Comparison of ENCODE assay signal across 9 mouse cellular contexts in the genomic region with DNA sequence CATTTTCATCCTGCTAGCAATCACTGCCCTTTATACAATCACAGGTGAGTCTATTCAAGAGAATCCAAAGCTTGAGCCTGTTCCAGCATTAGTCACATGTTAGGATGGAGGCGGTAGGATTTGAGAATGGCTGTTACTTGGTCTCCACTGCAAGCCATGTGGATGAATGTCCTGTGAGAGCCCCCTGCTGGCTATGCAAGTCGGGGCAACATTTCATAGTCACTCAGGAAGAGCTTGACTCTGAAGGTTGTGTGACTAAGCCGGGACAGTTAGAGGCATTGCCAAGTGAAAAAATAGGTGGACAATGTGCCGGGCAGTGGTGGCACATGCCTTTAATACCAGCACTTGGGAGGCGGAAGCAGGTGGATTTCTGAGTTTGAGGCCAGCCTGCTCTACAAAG. TPM values are rescaled to one million over a fixed set of nuclear protein-coding genes. Genes with fewer than 3 reads are reported as not detected.
A peak's percentile ranks its signal among the peaks of the same experiment; 100 is the strongest.
DNase-seq lines count a peak whose midpoint lies in the region; ATAC-seq and TF ChIP-seq lines count a peak whose summit lies in the region.
"Had no signal": no experiment of that assay in that cellular context is flagged by ENCODE, and none has a peak within 500 bp of the region (broad histone marks: within the 10 kb centered on the region; RNA-seq: fewer than 3 reads in every experiment).

No protein-coding gene starts in this region.

- WGBS in forebrain, postnatal 0 days = 48% methylated on average over 5 of the region's 5 CpGs
- WGBS in forebrain, embryonic 16.5 days = 59% methylated on average over 5 of the region's 5 CpGs
- 30% methylated on average over 5 of the region's 5 CpGs for WGBS in liver, postnatal 0 days (ENCODE audit: insufficient replicate concordance)
- 54% methylated on average over 5 of the region's 5 CpGs for WGBS in forebrain, embryonic 11.5 days

- TF ChIP-seq CTCF in forebrain, postnatal 0 days (IDR thresholded peaks at IDR 0.05; ENCODE audit: low read depth) = peak; percentile 52
- TF ChIP-seq CTCF in liver, postnatal 0 days (IDR thresholded peaks at IDR 0.05; ENCODE audit: low read depth) = peak; percentile 67

- H3K9ac ChIP-seq in forebrain, postnatal 0 days = no peak overlapping the region
- no peak overlapping the region for H3K9ac ChIP-seq in forebrain, embryonic 16.5 days (replicated peaks; ENCODE audit: low read depth, low read length)
- H3K9ac ChIP-seq in liver, postnatal 0 days (replicated peaks) = no peak overlapping the region
- no peak overlapping the region for H3K9ac ChIP-seq in forebrain, embryonic 11.5 days (ENCODE audit: low read length)
- H3K9ac ChIP-seq: limb, embryonic 13.5 days had no signal

- H3K27me3 ChIP-seq in forebrain, postnatal 0 days (ENCODE audit: insufficient read depth, low read length) = no peaks in the 10 kb centered on the region
- no peaks in the 10 kb centered on the region for H3K27me3 ChIP-seq in forebrain, embryonic 16.5 days (replicated peaks; ENCODE audit: control insufficient read depth, insufficient read depth, low read length)
- no peaks in the 10 kb centered on the region for H3K27me3 ChIP-seq in liver, postnatal 0 days (ENCODE audit: insufficient read depth, low read length)
- H3K27me3 ChIP-seq in forebrain, embryonic 11.5 days (ENCODE audit: control insufficient read depth, insufficient read depth, low read length) = no peaks in the 10 kb centered on the region

- H3K36me3 ChIP-seq in forebrain, postnatal 0 days (ENCODE audit: insufficient read depth) = no peaks in the 10 kb centered on the region
- H3K36me3 ChIP-seq in forebrain, embryonic 16.5 days (ENCODE audit: control insufficient read depth, insufficient read depth) = no peaks in the 10 kb centered on the region
- no peaks in the 10 kb centered on the region for H3K36me3 ChIP-seq in liver, postnatal 0 days (replicated peaks; ENCODE audit: insufficient read depth, low read length)
- H3K36me3 ChIP-seq in forebrain, embryonic 11.5 days (ENCODE audit: control insufficient read depth, insufficient read depth, low read length) = no peaks in the 10 kb centered on the region
- H3K36me3 ChIP-seq: limb, embryonic 13.5 days had no signal

- H3K4me2 ChIP-seq in forebrain, postnatal 0 days (ENCODE audit: low read depth) = no peak overlapping the region
- no peak overlapping the region for H3K4me2 ChIP-seq in forebrain, embryonic 16.5 days (ENCODE audit: low read length)
- no peak overlapping the region for H3K4me2 ChIP-seq in liver, postnatal 0 days (ENCODE audit: low read depth, low read length)
- H3K4me2 ChIP-seq in forebrain, embryonic 11.5 days (ENCODE audit: low read depth, low read length, severe bottlenecking) = no peak overlapping the region
- H3K4me2 ChIP-seq: limb, embryonic 13.5 days had no signal

- TF ChIP-seq EP300 in liver, postnatal 0 days (IDR thresholded peaks at IDR 0.05; ENCODE audit: low read depth) = no peak

- H3K4me3 ChIP-seq in forebrain, postnatal 0 days (ENCODE audit: low read depth, low read length) = no peak overlapping the region
- no peak overlapping the region for H3K4me3 ChIP-seq in forebrain, embryonic 16.5 days (replicated peaks; ENCODE audit: low read length)
- no peak overlapping the region for H3K4me3 ChIP-seq in liver, postnatal 0 days (ENCODE audit: low read depth, low read length)
- no peak overlapping the region for H3K4me3 ChIP-seq in forebrain, embryonic 11.5 days (ENCODE audit: low read depth, low read length)
- H3K4me3 ChIP-seq: limb, embryonic 13.5 days had no signal

- no peak overlapping the region for H3K27ac ChIP-seq in forebrain, postnatal 0 days (ENCODE audit: low read depth, low read length)
- no peak overlapping the region for H3K27ac ChIP-seq in forebrain, embryonic 16.5 days (ENCODE audit: low read length)
- H3K27ac ChIP-seq in liver, postnatal 0 days (ENCODE audit: low read depth) = no peak overlapping the region
- no peak overlapping the region for H3K27ac ChIP-seq in forebrain, embryonic 11.5 days (ENCODE audit: low read depth, low read length)
- H3K27ac ChIP-seq: limb, embryonic 13.5 days had no signal

- ATAC-seq in forebrain, postnatal 0 days = no peak
- ATAC-seq in forebrain, embryonic 16.5 days = no peak
- no peak for ATAC-seq in liver, postnatal 0 days
- no peak for ATAC-seq in forebrain, embryonic 11.5 days (replicated peaks; ENCODE audit: low FRiP score)

- no peaks in the 10 kb centered on the region for H3K4me1 ChIP-seq in forebrain, postnatal 0 days (ENCODE audit: insufficient read depth)
- no peaks in the 10 kb centered on the region for H3K4me1 ChIP-seq in forebrain, embryonic 16.5 days (replicated peaks; ENCODE audit: control insufficient read depth, insufficient read depth, low read length)
- no peaks in the 10 kb centered on the region for H3K4me1 ChIP-seq in liver, postnatal 0 days (ENCODE audit: insufficient read depth)
- H3K4me1 ChIP-seq in forebrain, embryonic 11.5 days (replicated peaks; ENCODE audit: control insufficient read depth, insufficient read depth, low read length) = no peaks in the 10 kb centered on the region
- H3K4me1 ChIP-seq: limb, embryonic 13.5 days had no signal

- peak; percentile 3 for DNase-seq in forebrain, postnatal 0 days
- peak; percentile 3 to 9 for DNase-seq in right cerebral cortex, adult 2 months (ENCODE audit: low spot score in 2 of 2)
- DNase-seq in right cerebral cortex, postnatal 10 days (ENCODE audit: low spot score in 2 of 2) = no peak
- peak; percentile 14 for DNase-seq in c-Kit-positive CD71-positive TER-119-positive erythroid progenitor cells, embryonic 14.5 days (ENCODE audit: low spot score)
- peak; percentile 39 for DNase-seq in liver, postnatal 0 days
- DNase-seq in testis, postnatal 10 days (ENCODE audit: low spot score) = no peak
- DNase-seq in forebrain, embryonic 11.5 days (ENCODE audit: low spot score) = no peak

- H3K9me3 ChIP-seq in forebrain, postnatal 0 days (ENCODE audit: low read length) = no peaks in the 10 kb centered on the region
- no peaks in the 10 kb centered on the region for H3K9me3 ChIP-seq in forebrain, embryonic 16.5 days (ENCODE audit: control insufficient read depth, low read length)
- H3K9me3 ChIP-seq in liver, postnatal 0 days (ENCODE audit: low read length) = no peaks in the 10 kb centered on the region
- no peaks in the 10 kb centered on the region for H3K9me3 ChIP-seq in forebrain, embryonic 11.5 days (ENCODE audit: control insufficient read depth, low read length)
- H3K9me3 ChIP-seq: limb, embryonic 13.5 days had no signal

RNA-seq across cellular contexts. Expression of a gene that starts 40.0 kb away (rescaled TPM):
- 0.43 TPM in 1 of 2 replicates, not detected in the other for total RNA-seq in forebrain, postnatal 0 days (2014; rRNA removed)
- polyA plus RNA-seq in forebrain, postnatal 0 days (2015; fragmentation: Nextera tagmentation; extraction: Ambion mirVana) = 0.07 TPM in 1 of 2 replicates, not detected in the other
- not detected in 2 replicates for polyA plus RNA-seq in forebrain, embryonic 16.5 days (2015; fragmentation: Nextera tagmentation; extraction: Ambion mirVana)
- polyA plus RNA-seq in liver, postnatal 0 days (2015; fragmentation: Nextera tagmentation; extraction: Ambion mirVana) = 0.08 TPM in 1 of 2 replicates, not detected in the other
- not detected in 2 replicates for polyA plus RNA-seq in forebrain, embryonic 11.5 days (2014; fragmentation: Nextera tagmentation; extraction: Ambion mirVana)
- polyA plus RNA-seq: limb, embryonic 13.5 days had no signal

Comparison
In these comparisons a context has a peak if more than half of its experiments do, and no peak if none do; other contexts are left out.
1. DNase-seq: peak in forebrain, postnatal 0 days (single experiment), right cerebral cortex, adult 2 months (2 of 2), c-Kit-positive CD71-positive TER-119-positive erythroid progenitor cells, embryonic 14.5 days (single experiment) and liver, postnatal 0 days (single experiment); none in right cerebral cortex, postnatal 10 days (0 of 2), testis, postnatal 10 days (single experiment) and forebrain, embryonic 11.5 days (single experiment).